Mouse (Mus musculus): ENCODE data around the gene Hcn3. TPM values are rescaled to one million over a fixed set of nuclear protein-coding genes. Genes with fewer than 3 reads are reported as not detected.
A peak's percentile ranks its signal among the peaks of the same experiment; 100 is the strongest.

Hcn3 gene
- total and polyA plus RNA-seq, 3 experiments = 0.27 to 0.85 (median 0.53) TPM

DNA sequence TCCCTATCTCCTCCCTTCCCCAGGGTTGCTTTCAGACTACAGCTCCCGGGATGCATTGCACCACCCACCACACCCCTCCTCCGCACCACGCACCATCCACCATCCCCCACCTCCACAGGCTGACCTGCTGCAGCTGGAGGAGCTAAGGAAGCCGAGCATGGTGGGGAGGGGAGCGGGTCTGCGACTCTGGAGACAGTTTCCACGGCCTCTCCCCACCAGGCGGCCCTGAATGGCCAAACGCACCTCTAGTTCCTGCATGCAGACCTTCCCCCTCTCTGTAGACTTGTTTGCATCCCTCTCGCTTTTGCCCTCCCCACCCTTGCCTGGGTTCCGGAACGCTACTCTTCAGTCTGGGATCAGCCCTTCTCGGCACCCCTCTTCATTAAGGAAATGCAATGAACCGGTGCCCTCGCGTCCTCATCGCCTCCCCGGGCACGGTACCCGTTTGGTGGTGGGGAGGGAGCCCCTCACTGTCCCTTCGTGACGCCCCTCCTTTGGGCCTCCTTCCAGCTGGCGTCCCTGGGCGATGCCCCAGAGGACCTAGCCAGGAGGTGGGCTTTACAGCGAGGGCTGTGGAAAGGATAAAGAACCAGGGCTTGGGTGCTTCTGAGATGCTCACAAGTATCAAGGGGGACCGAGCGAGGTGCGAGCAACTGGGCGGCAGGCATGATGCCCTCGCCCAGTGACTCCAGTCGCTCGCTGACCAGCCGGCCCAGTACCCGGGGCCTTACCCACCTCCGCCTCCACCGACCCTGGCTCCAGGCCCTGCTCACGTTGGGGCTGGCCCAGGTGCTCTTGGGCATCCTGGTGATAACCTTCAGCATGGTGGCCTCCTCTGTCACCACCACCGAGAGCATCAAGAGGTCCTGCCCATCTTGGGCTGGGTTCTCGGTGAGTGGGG lies 23.3 kb upstream of the Hcn3 start, which contains the start of gene Fam189b:
Gene Fam189b (plus strand): TSS at position 86 of the 901 bp plus-strand sequence.
- Histone ChIP-seq H3K27me3 (ENCODE audit: insufficient read depth, low read length) (no peaks in the 10 kb centered on the region), H3K36me3 (replicated peaks) (peaks cover 91% of the 10 kb centered on the region), H3K9me3 (replicated peaks) (no peaks in the 10 kb centered on the region), H3K4me3 (ENCODE audit: low read depth, low read length) (peak within 1 kb of the TSS; percentile 47; the same call in 1 of the 2 replicates), H3K4me1 (ENCODE audit: insufficient read depth, low read depth, low read length) (peaks cover 60% of the 10 kb centered on the region)
- no peak for DNase-seq (ENCODE audit: low spot score)
- TF ChIP-seq GATA1 (IDR thresholded peaks at IDR 0.05; ENCODE audit: borderline replicate concordance, low read length) = no peak
- no peak for TF ChIP-seq GATA2 (IDR thresholded peaks at IDR 0.05; ENCODE audit: borderline replicate concordance, low read depth, low read length)
- no peak for TF ChIP-seq CTCF (IDR thresholded peaks at IDR 0.05; ENCODE audit: low read depth, low read length)
- TF ChIP-seq TAL1 (conservative IDR thresholded peaks at IDR 0.05; ENCODE audit: low read depth, low read length) = no peak
- TF ChIP-seq POLR2AphosphoS5 (IDR thresholded peaks at IDR 0.05; ENCODE audit: insufficient replicate concordance, low read depth, low read length) = no peak
- ATAC-seq (ENCODE audit: extremely low read depth, insufficient number of reproducible peaks, low FRiP score, poor library complexity, severe bottlenecking) = peak; percentile 41; the same call in 1 of the 2 replicates

DNA sequence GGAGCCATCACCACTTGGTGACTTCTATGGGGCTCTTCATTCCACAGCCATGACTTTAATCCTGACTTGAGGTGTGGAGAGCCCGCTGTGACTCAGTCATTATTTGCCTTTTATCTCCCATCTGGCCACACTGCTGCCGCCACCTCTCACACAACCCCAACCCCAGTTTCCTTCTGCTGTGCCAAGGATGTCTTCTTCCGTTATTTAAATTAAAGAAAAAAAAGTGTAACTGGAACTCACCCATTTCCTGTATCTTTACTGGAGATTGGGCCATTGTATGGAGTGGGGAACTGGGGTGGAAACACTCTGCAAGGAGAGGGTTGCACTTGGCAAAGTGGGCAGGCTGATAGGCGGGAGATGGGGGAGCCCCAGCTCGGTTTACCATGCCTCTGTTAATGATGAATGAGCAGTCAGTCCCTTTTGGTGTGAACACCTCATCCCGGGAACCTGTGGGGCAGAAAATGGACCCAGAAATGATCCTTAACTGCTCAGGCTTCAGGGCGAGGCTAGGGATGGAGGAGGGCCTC lies 22.6 kb upstream of the Hcn3 start:
- Histone ChIP-seq H3K36me3 (replicated peaks) (peaks cover 84% of the 10 kb centered on the region), H3K4me1 (ENCODE audit: insufficient read depth, low read depth, low read length) (peaks cover 63% of the 10 kb centered on the region), H3K4me3 (ENCODE audit: low read depth, low read length) (peak overlapping the region; percentile 47; the same call in 1 of the 2 replicates), H3K27me3 (ENCODE audit: insufficient read depth, low read length) (no peaks in the 10 kb centered on the region), H3K9me3 (replicated peaks) (no peaks in the 10 kb centered on the region)
- DNase-seq (ENCODE audit: low spot score) = no peak
- 0 out of 2 replicates have a peak, but pooled peaks have one; percentile 11 for ATAC-seq (ENCODE audit: extremely low read depth, insufficient number of reproducible peaks, low FRiP score, poor library complexity, severe bottlenecking)
- no peak for TF ChIP-seq GATA2 (IDR thresholded peaks at IDR 0.05; ENCODE audit: borderline replicate concordance, low read depth, low read length)
- TF ChIP-seq TAL1 (conservative IDR thresholded peaks at IDR 0.05; ENCODE audit: low read depth, low read length) = no peak
- no peak for TF ChIP-seq CTCF (IDR thresholded peaks at IDR 0.05; ENCODE audit: low read depth, low read length)

DNA sequence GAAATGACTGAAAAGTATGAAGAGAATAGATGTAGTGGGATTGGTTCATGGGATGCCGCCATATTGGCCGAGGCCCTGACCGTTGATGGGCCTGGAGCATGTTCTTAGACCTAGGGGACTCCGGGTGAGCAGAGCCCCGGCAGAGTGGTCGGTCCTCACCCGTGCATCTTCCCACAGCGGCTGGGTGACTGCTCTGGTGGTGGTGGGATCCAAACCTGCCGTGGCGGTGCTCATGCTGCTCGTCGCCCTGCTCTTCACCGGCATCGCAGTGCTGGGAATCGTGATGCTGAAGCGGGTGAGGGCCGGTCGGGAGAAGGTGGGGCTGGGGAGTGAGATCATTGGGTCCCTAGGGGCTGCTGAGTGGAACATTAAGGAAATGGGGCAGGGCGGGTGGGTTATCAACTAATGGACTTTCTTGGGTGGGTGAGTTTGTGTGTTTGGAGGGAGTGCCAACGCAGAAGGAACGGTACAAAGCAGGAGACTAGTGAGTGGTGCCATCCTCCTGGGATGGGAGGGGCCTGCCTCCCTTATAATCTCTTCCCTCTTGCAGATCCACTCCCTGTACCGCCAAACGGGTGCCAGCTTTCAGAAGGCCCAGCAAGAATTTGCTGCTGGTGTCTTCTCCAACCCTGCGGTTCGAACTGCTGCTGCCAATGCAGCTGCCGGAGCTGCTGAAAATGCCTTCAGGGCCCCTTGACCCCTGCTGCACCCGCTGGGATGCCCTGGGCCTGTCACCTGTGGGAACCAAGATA lies 21.9 kb upstream of the Hcn3 start:
- ATAC-seq (ENCODE audit: extremely low read depth, insufficient number of reproducible peaks, low FRiP score, poor library complexity, severe bottlenecking) = no peak

DNA sequence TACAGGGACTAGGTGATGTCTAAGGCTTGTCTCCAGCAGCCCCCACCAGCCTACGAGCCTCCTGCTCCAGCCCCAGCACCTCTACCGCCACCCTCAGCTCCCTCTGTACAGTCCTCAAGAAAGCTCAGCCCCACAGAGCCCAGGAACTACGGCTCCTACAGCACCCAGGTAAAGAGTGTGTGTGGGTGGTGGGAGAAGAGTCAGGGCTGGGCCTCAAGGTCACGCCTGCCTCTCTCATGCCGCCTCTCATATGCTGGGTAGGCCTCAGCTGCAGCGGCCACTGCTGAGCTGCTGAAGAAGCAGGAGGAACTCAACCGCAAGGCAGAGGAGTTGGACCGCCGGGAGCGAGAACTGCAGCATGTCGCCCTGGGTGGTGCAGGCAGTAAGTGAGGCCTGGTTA lies 19.1 kb upstream of the Hcn3 start:
- Histone ChIP-seq H3K9me3 (replicated peaks) (no peaks in the 10 kb centered on the region), H3K4me1 (ENCODE audit: insufficient read depth, low read depth, low read length) (peaks cover 60% of the 10 kb centered on the region), H3K4me3 (ENCODE audit: low read depth, low read length) (peak overlapping the region; percentile 78), H3K27me3 (ENCODE audit: insufficient read depth, low read length) (no peaks in the 10 kb centered on the region), H3K36me3 (replicated peaks) (peaks cover 84% of the 10 kb centered on the region)
- TF ChIP-seq CTCF (IDR thresholded peaks at IDR 0.05; ENCODE audit: low read depth, low read length) (no peak), GATA2 (IDR thresholded peaks at IDR 0.05; ENCODE audit: borderline replicate concordance, low read depth, low read length) (no peak), POLR2AphosphoS5 (IDR thresholded peaks at IDR 0.05; ENCODE audit: insufficient replicate concordance, low read depth, low read length) (no peak), TAL1 (conservative IDR thresholded peaks at IDR 0.05; ENCODE audit: low read depth, low read length) (no peak), GATA1 (IDR thresholded peaks at IDR 0.05; ENCODE audit: borderline replicate concordance, low read length) (no peak)
- DNase-seq (ENCODE audit: low spot score) (no peak), ATAC-seq (ENCODE audit: extremely low read depth, insufficient number of reproducible peaks, low FRiP score, poor library complexity, severe bottlenecking) (no peak)

More for the DNA sequence above, 21.9 kb upstream of the Hcn3 start:
- Histone ChIP-seq H3K27me3 (ENCODE audit: insufficient read depth, low read length) (no peaks in the 10 kb centered on the region), H3K4me3 (ENCODE audit: low read depth, low read length) (peak overlapping the region; percentile 7; the same call in 1 of the 2 replicates), H3K9me3 (replicated peaks) (no peaks in the 10 kb centered on the region), H3K4me1 (ENCODE audit: insufficient read depth, low read depth, low read length) (peaks cover 60% of the 10 kb centered on the region), H3K36me3 (replicated peaks) (peaks cover 77% of the 10 kb centered on the region)
- DNase-seq (ENCODE audit: low spot score) = no peak
- TF ChIP-seq GATA1 (IDR thresholded peaks at IDR 0.05; ENCODE audit: borderline replicate concordance, low read length) (no peak), GATA2 (IDR thresholded peaks at IDR 0.05; ENCODE audit: borderline replicate concordance, low read depth, low read length) (no peak), POLR2AphosphoS5 (IDR thresholded peaks at IDR 0.05; ENCODE audit: insufficient replicate concordance, low read depth, low read length) (no peak), TAL1 (conservative IDR thresholded peaks at IDR 0.05; ENCODE audit: low read depth, low read length) (no peak), CTCF (IDR thresholded peaks at IDR 0.05; ENCODE audit: low read depth, low read length) (no peak)

DNA sequence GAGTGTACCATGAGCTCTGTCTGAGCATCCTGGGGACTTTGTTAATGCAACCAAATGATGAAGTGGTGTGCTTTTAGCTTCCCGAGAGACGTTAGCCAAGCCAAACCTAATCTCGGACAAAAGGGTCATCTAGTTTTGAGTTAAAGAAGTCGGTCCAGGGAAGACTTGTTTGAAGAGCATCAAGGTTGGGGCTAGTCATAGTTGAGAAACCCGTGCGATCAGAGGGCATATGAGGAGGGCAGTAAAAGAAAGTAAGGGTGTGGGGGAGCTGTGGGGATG lies 18.1 kb upstream of the Hcn3 start:
- peaks cover 57% of the 10 kb centered on the region for H3K4me1 ChIP-seq (ENCODE audit: insufficient read depth, low read depth, low read length)
- H3K36me3 ChIP-seq (replicated peaks) = peaks cover 84% of the 10 kb centered on the region
- no peaks in the 10 kb centered on the region for H3K9me3 ChIP-seq (replicated peaks)
- peak overlapping the region; percentile 78 for H3K4me3 ChIP-seq (ENCODE audit: low read depth, low read length)
- H3K27me3 ChIP-seq (ENCODE audit: insufficient read depth, low read length) = no peaks in the 10 kb centered on the region
- DNase-seq (ENCODE audit: low spot score) (no peak), ATAC-seq (ENCODE audit: extremely low read depth, insufficient number of reproducible peaks, low FRiP score, poor library complexity, severe bottlenecking) (no peak)
- TF ChIP-seq POLR2AphosphoS5 (IDR thresholded peaks at IDR 0.05; ENCODE audit: insufficient replicate concordance, low read depth, low read length) (no peak; the same call in 1 of the 2 replicates), CTCF (IDR thresholded peaks at IDR 0.05; ENCODE audit: low read depth, low read length) (no peak), GATA1 (IDR thresholded peaks at IDR 0.05; ENCODE audit: borderline replicate concordance, low read length) (no peak), GATA2 (IDR thresholded peaks at IDR 0.05; ENCODE audit: borderline replicate concordance, low read depth, low read length) (no peak), TAL1 (conservative IDR thresholded peaks at IDR 0.05; ENCODE audit: low read depth, low read length) (no peak)

Data from G1E (cell line).